Mouse (Mus musculus): ENCODE results near the gene Fam19a5. TPM values are rescaled to one million over a fixed set of nuclear protein-coding genes. Genes with fewer than 3 reads are reported as not detected.

Fam19a5 gene
- total RNA-seq, 2 experiments from 2014 or later = 112 to 119 TPM

- DNase-seq (ENCODE audit: low spot score in 2 of 2) = no peak
These were observed 46.9 kb downstream of the Fam19a5 start for GRCm38 (mm10) chr15:87590975-87591374.

GRCm38 (mm10) chr15:87596731-87597130, 52.6 kb downstream of the Fam19a5 start:
- DNase-seq (ENCODE audit: low spot score in 2 of 2) = no peak

GRCm38 (mm10) chr15:87597149-87597548, 53.0 kb downstream of the Fam19a5 start:
- DNase-seq (ENCODE audit: low spot score in 2 of 2) = peak; percentile 43 to 67

- no peak for DNase-seq (ENCODE audit: low spot score in 2 of 2)
These were observed 53.7 kb downstream of the Fam19a5 start for GRCm38 (mm10) chr15:87597766-87598165.

GRCm38 (mm10) chr15:87598636-87599035, 54.5 kb downstream of the Fam19a5 start:
- DNase-seq (ENCODE audit: low spot score in 2 of 2) = no peak

GRCm38 (mm10) chr15:87603316-87603715, 59.2 kb downstream of the Fam19a5 start:
- no peak for DNase-seq (ENCODE audit: low spot score in 2 of 2)

- DNase-seq (ENCODE audit: low spot score in 2 of 2) = no peak
These were observed 61.6 kb downstream of the Fam19a5 start for GRCm38 (mm10) chr15:87605504-87606280.

- no peak for DNase-seq (ENCODE audit: low spot score in 2 of 2)
These were observed 62.6 kb downstream of the Fam19a5 start for GRCm38 (mm10) chr15:87606702-87607101.

GRCm38 (mm10) chr15:87609236-87609635, 65.1 kb downstream of the Fam19a5 start:
- no peak for DNase-seq (ENCODE audit: low spot score in 2 of 2)

GRCm38 (mm10) chr15:87623966-87624609, 80.0 kb downstream of the Fam19a5 start:
- DNase-seq (ENCODE audit: low spot score in 2 of 2) = peak; percentile 93 to 94

- DNase-seq (ENCODE audit: low spot score in 2 of 2) = no peak
These were observed 80.6 kb downstream of the Fam19a5 start for GRCm38 (mm10) chr15:87624610-87625091.

GRCm38 (mm10) chr15:87625236-87626023, 81.3 kb downstream of the Fam19a5 start:
- DNase-seq (ENCODE audit: low spot score in 2 of 2) = peak; percentile 94 to 95

- DNase-seq (ENCODE audit: low spot score in 2 of 2) = no peak
These were observed 91.2 kb downstream of the Fam19a5 start for GRCm38 (mm10) chr15:87635272-87635671.

GRCm38 (mm10) chr15:87636407-87636806, 92.3 kb downstream of the Fam19a5 start:
- DNase-seq (ENCODE audit: low spot score in 2 of 2) = no peak

GRCm38 (mm10) chr15:87637234-87637633, 93.1 kb downstream of the Fam19a5 start:
- no peak for DNase-seq (ENCODE audit: low spot score in 2 of 2)

GRCm38 (mm10) chr15:87638270-87638669, 94.2 kb downstream of the Fam19a5 start:
- no peak for DNase-seq (ENCODE audit: low spot score in 2 of 2)

GRCm38 (mm10) chr15:87646313-87647061, 102.4 kb downstream of the Fam19a5 start:
- peak in 1 of 2 experiments; percentile 62 for DNase-seq (ENCODE audit: low spot score in 2 of 2)

GRCm38 (mm10) chr15:87649651-87650050, 105.6 kb downstream of the Fam19a5 start:
- no peak for DNase-seq (ENCODE audit: low spot score in 2 of 2)

- no peak for DNase-seq (ENCODE audit: low spot score in 2 of 2)
These were observed 110.5 kb downstream of the Fam19a5 start for GRCm38 (mm10) chr15:87654551-87654950.

- no peak for DNase-seq (ENCODE audit: low spot score in 2 of 2)
These were observed 112.5 kb downstream of the Fam19a5 start for GRCm38 (mm10) chr15:87656496-87657155.
